Mouse (Mus musculus) heart, adult 9 months (tissue): ENCODE data around the gene Efna4.
A peak's percentile ranks its signal among the peaks of the same experiment; 100 is the strongest.

Experiments
- DNase-seq, 2 experiments: peaks; one replicate each; pipeline ENCODE4 v3.0.0; 2022; ENCODE audit warnings: low spot score in 2 of 2

The Efna4 gene

DNA sequence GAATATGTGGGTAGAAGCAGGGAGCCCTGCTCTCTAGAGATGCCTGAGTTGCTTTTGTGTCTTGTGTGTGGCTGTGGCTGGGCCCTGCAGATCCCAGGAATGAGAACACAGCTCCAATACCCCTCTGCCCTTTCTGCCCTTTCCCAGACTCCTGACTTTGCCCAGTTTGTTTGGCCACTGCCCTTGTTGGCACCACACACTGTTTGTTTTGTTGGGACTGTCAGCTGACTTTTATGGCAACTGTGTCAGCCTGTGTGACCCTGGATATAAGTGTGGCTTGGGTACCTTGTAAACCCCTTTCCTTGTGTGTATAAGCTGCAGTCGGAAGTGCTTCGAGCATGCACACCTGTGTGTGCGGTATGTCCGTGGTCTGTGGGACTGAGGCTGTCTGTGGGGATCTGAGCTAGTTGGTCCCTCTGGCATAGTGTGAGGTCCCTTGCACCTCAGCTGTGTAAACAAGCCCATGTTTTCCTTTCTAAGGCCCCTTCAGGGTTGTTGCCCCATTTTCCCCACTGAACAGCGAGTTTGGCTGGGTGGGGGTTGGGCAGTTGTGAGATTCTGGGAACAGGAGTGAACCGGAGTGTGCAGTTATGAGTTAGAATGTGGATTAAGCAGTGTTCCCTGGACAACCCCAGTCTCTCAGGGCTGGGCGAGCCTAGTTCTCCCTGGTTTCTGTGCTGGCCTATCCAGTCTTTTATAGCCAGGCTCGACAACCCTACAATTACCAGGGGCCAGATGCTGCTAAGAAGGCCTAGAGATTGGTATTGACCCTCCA lies 32.1 kb downstream of the Efna4 start:
- DNase-seq = no peak

DNA sequence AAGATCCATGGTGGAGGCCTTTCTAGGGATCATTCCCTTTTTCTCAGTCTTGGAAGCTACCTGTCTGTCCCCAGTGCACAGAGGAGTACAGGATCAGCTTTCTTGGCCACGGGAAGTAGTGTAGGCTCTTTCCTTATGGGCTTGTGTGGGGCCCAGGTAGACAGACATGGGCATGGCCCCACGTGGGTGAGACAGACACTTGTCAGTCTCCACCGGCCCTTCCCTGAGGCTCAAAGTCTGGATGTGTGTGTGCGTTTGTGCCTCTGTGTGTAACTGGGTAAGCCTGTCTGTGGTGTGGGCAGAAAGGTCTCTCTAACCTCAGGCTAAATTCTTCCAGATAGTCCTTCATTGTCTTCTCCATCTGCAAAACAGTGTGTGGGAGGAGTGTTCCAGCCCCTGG lies 32.7 kb downstream of the Efna4 start:
- no peak for DNase-seq

DNA sequence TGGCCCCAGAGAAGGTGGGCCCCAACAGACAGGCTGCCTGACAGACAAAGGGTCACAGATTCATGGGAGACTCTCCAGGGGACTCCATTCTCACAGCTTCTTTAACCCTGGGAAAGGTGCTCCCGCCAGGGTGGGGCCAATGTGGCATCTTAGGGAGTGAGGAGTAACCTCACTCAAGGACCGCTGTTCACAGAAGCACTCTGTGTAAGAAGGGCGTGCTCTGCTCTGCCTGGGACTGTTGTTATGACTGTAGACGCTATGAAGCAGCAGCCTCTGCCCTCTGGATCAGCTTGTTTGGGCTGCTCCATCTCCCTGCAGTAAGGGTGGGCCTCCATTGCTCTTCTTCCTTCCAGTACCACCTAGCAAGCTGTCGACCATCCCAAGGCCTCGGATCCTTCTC lies 33.4 kb downstream of the Efna4 start:
- DNase-seq = no peak

DNA sequence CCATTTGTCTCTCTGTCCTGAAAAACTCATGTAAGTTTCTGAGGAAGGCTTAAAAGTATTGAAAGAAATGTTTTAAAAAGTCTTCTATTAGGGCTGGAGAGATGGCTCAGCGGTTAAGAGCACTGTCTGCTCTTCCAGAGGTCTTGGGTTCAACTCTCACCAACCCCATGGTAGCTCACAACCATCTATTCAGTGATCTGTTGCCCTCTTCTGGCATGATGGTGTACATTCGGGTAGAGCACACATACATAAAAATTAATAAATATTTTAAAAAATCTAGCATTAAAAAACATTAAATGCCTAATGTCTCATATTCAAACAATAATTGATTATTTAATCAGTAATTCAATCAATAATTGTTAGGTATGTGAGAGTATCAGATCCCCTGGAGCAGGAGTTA lies 37.3 kb downstream of the Efna4 start:
- no peak for DNase-seq

DNA sequence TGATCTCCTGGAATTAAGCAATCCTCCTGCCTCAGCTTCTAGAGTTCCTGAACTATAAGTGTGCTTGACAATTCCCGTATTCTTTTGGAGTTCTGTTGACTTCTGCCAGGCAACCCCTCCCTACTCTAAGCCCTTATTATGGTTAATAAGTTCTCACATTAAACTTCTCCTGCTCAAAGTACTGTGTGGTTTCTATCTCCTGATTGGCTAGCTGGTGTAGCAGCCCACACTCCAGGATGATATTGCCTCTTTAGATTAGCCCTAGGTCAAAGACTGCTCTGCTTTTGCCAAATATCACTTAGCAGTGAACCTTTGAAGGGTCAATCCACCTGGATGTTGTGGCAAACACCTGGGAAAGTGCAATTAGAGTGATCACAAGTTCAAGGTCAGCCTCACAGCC lies 37.8 kb downstream of the Efna4 start:
- no peak for DNase-seq

DNA sequence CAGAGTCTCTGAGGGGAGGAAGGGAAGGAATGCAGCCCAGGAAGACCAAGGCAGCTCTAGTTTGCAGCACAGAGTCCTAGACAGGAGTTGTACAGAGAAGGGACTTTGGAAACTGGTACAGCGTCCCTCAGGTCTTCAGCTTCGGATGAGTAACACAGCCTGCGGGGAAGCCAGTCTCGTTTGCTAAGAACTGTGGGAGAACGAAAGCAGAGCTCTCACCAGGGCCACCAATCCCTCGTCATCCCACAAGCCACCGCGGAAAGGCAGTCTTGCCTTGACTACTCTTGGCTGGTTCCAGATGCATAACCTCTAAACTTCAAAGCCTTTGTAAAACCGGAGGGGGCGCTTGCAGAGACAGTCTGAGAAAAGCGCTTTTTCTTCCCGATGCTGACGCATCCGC lies 38.3 kb downstream of the Efna4 start:
- no peak for DNase-seq

DNA sequence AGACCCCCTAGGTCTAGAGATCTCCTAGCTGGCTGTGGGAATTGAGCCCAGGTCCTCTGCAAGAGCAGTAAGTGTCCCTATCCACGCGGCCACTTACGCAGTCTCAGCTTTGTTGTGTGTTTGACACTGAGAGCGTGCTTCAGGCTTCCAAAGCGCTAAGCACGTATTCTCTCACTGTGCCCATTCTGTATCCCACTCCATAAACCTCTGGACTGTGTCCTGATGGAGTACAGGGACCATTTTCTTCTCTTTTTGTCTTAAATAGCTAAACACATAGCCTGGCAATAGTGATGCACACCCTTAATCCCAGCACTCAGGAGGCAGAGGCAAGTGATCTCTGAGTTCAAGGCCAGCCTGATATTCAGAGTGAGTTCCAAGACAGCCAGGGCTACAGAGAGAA lies 38.9 kb downstream of the Efna4 start:
- no peak for DNase-seq

DNA sequence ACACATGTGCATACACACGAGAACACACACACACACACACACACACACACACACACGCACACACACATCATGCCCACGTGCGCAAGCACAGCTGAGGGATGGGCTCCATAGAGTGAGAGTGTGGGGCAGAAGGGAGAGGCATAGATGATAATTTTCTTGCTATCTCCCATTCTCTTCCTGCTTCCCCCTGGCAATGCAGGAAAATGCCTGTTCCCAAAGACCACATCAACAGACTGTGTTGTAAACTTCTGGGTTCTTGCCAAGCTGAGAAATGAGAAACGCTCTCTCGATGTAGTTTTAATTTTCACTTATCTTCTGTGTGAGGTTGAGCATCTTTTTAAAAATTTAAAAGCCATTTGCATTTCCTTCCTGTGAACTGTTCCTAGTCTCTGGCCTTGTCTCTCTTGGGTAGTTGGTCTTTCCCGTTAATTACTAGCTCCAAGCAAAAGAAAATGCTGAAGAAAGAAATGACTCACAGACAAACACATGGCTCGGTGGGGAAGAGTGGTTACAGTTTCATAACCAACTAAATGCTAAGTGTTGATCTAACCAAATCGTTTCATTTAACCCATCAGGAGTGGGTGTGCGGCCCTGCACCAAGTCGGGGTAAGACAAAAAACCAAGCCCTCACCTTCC lies 40.9 kb downstream of the Efna4 start:
- no peak for DNase-seq

DNA sequence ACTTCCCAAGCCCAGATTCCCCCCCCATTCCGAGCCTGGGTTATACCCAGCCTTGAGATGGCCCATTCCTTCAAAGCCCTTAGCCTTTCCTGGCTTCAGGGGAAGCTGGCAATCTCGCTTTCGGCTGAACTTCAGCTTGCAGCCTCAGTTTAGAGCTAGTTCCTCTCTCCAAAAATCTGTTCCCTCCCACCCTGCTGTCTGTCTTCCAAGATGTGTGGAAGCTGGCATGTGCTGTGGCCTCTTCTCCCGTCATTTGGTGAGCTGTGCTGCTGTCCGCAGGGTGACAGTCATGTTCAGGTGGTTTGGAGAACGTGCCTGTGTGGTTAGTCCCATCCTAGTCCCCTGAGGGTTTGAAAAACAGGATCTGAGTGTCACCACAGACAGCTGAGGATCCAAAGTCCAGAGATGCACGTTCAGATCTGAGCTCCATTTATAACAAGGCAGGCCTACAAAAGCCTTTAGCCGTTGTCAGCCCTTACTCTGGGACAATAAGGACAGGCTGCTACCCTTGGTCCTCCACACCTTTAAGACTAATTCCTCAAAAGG lies 42.1 kb downstream of the Efna4 start:
- no peak for DNase-seq

DNA sequence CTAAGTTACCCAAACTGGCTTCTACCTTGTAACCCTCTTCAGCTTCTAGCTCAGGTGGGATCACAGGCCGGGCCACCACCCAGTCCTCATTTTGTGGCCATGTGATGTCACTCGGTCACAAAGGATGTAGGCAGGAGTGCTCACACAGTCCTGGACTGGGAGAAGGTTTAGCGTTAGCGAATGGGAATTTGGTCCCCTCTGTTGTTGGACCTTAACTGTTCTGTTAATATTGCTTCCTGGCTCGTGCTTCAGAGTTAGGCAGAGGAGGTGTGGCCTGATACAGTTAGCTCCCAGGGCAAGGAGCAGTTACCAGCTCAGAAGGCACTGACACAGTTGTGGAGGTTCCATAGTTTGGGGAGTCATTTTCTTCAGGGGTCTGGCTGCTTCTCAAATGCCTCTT lies 43.6 kb downstream of the Efna4 start:
- no peak for DNase-seq

DNA sequence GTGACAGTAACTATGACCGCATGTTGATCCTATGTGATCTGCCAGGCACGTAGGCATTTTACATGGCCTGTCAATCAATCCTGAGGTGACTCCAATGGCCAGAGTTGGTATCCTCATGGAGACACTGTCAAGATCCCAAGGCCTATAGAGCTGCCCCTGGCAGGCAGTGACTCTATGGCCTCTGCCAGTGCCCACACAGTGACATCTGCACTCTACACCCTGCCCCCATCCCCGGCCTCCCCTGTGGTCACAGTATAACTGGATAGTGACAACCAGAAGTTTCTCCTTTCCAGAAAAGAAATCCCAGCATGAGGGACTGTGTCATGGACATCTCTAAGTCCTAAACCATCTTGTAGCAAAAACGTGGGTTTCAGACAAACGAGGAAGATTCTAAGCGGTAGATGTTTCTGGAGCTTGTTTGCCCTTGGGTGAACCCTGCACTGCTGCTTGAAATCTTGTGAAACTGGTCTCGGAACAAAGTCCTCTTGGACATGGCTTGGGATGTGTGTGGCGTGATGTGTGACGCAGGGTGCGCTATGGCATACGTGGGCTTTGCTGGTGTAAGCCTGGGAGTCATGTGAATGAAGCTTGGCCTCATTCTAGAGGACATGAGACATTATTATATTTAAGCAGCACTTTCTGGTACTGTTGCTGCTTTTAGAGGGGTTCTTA lies 44.4 kb downstream of the Efna4 start:
- no peak for DNase-seq

DNA sequence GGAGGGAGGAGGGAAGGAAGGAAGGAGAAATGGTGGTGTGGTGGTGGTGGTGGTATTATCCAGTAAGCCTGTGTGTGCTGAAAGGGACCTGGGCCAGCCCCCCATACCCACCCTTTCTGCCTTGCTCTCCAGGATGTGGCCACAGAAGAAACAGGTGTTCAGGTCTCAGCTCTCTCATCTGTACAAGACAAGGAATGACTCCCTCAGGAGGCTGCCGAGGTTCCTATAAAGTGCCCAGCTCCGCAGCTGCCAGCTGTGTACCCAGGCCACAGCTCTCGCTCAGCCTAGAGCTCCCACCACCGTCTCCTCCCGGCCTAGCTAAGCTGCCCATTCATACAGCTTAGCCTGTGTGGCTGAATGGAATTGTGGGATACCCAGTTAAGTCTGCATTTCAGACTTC lies 45.5 kb downstream of the Efna4 start:
- no peak for DNase-seq

DNA sequence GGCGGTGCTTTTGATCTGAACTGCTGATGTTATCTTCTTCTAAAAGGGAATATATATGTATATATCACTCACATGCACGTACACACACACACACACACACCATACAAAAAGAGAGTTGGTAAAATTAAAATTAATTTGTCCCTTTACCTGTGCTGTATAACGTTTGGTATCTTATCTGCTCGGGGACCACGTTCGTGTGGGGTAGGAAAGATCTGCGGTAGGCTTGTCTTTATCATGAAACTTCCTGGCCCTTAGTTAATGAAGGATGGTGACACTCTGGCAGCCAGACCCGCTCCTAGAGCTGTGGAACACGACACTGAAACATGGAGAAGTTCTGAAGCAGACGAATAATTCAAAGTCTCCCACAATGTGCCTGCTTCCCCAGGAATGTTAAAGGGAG lies 46.0 kb downstream of the Efna4 start:
- no peak for DNase-seq

DNA sequence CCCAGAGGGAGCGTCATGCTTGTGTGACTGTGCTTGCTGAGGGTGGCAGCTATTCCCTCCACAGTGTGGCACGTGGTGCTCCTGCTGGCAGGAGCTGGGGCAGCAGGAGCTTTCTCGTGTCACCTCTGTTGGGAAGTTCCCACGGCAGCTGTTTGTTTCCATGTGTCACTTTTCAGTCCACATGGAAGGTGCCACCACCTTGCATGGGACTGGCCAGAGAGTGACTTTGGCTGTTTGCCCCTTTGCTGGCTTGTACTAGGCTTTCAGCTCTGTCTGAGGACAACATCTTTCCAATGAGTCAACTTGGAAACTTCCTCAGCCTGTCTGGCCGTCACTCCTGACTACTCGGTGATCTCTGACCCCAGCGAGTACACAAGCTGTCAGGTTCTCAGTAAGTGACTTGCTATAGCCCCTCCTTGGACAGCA lies 49.3 kb downstream of the Efna4 start:
- DNase-seq = peak in 1 of 2 experiments; percentile 60

DNA sequence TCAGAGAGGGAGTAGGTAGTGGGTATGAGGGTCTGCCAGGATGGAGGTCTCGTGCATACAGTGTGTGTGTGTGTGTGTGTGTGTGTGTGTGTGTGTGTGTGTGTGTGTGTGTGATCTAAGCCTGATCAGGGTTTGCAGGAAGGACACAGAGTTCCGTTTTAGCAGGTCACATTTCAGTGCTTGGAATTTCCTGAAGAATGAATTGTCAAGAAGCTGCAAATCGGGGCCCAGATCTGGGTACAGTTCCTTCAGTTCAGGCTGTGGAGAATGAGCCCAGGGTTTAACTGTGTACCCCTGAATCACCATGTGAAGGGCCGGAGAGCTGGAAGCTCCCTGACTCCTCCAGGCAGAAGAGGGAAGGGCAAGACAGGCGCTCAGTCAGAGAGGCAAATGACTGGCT lies 50.5 kb downstream of the Efna4 start:
- no peak for DNase-seq

DNA sequence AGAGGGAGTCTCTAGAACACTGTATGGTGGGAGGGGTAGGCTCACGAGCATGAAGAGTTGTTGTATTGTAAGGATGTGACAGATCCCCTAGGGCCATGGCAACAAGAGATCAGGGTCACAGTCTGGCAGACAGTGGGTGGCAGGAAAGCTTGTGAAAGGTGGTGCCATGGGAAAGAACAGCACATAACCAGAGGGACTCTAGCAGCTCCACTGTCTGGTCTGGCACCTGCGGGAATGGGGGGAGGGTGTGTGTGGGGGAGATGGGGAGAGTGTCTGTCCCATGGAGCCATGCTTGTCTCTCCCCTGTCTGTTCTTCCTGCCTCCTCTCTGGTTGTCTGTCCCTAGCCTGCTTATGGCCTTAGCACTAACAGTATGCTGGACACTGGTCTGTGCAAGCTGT lies 52.3 kb downstream of the Efna4 start:
- no peak for DNase-seq

DNA sequence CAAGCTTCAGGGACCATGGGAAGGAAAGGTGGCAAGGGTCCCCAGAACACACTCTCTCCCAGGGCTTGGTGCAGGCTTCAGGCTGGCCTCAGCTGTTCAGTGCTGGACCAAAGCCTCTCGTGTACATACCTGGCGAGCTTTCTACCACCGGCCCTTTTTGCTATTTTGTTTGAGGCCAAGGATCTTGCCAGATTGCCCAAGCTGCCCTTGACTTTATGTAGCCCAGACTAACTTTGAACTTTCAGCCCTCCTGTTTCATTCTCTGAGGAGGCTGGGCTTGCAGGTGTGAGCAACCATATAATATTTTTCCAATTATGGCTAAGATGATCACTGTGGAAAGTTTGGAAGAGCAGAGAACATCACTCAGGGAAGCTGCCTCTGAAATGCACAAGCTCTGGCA lies 53.6 kb downstream of the Efna4 start:
- no peak for DNase-seq
